Mouse (Mus musculus) heart, postnatal 10 days (tissue): ENCODE measurements around the gene Ano6. TPM values are rescaled to one million over a fixed set of nuclear protein-coding genes. Genes with fewer than 3 reads are reported as not detected.
"Not testable (repeated sequence)": the region's sequence is repeated elsewhere in the genome, so short reads cannot be mapped to it uniquely, and the experiment has no call there.

ENCODE experiments used
- DNase-seq, 2 experiments: peaks; one replicate each; pipeline ENCODE4 v3.0.0; 2021
- intact Hi-C: fragments of 180-260 bp; cut with DNase I; formaldehyde crosslinking; loops from one replicate; pipeline ENCODE4 v1.15.1; 2025
- total RNA-seq, 2 experiments: library from RNA; stranded (reverse); gene quantifications; 2 replicates each; pipeline ENCODE4 v1.2.3; 2021

The Ano6 gene
- total RNA-seq, 2 experiments from 2014 or later: 42.8 to 43.7 TPM

GRCm38 (mm10) chr15:95820142-95820541 is 29.5 kb downstream of the Ano6 start:
- no peak for DNase-seq
- intact Hi-C loops: no loop called here

- intact Hi-C loops: no loop called here
- DNase-seq: no peak
These were observed 30.0 kb downstream of the Ano6 start for GRCm38 (mm10) chr15:95820678-95821077.

- intact Hi-C loops: no loop called here
These were observed 31.5 kb downstream of the Ano6 start for GRCm38 (mm10) chr15:95822099-95822498.

GRCm38 (mm10) chr15:95823383-95824306 is 33.0 kb downstream of the Ano6 start:
- no peak for DNase-seq
- intact Hi-C loops: no loop called here

More at GRCm38 (mm10) chr15:95822099-95822498, 31.5 kb downstream of the Ano6 start:
- no peak for DNase-seq

- intact Hi-C loops: no loop called here
- no peak for DNase-seq
These were observed 35.9 kb downstream of the Ano6 start for GRCm38 (mm10) chr15:95826516-95826915.

- intact Hi-C loops: no loop called here
- DNase-seq: no peak
These were observed 36.9 kb downstream of the Ano6 start for GRCm38 (mm10) chr15:95827465-95827971.

- DNase-seq: not testable (repeated sequence)
- intact Hi-C loops: loop anchor here (2.0 kb wide), 1 partner anchor 35 kb away; no protein-coding TSS in a partner anchor
These were observed 37.5 kb downstream of the Ano6 start for GRCm38 (mm10) chr15:95828018-95828646.

- DNase-seq: peak in 1 of 2 experiments; percentile 52
- intact Hi-C loops: loop anchor here (2.0 kb wide), 1 partner anchor 36 kb away; no protein-coding TSS in a partner anchor
These were observed 38.1 kb downstream of the Ano6 start for GRCm38 (mm10) chr15:95828647-95829254.

GRCm38 (mm10) chr15:95829553-95830205 is 39.0 kb downstream of the Ano6 start:
- intact Hi-C loops: loop anchor here (2.0 kb wide), 1 partner anchor 37 kb away; no protein-coding TSS in a partner anchor
- no peak for DNase-seq

- no peak for DNase-seq
- intact Hi-C loops: no loop called here
These were observed 39.5 kb downstream of the Ano6 start for GRCm38 (mm10) chr15:95830206-95830560.

GRCm38 (mm10) chr15:95833292-95833691 is 42.6 kb downstream of the Ano6 start:
- DNase-seq: no peak
- intact Hi-C loops: no loop called here

- DNase-seq: peak; percentile 48 to 53
- intact Hi-C loops: no loop called here
These were observed 45.4 kb downstream of the Ano6 start for GRCm38 (mm10) chr15:95836077-95836476.

- DNase-seq: peak in 1 of 2 experiments; percentile 42
- intact Hi-C loops: no loop called here
These were observed 46.2 kb downstream of the Ano6 start for GRCm38 (mm10) chr15:95836646-95837434.

GRCm38 (mm10) chr15:95837570-95837969 is 46.9 kb downstream of the Ano6 start:
- no peak for DNase-seq
- intact Hi-C loops: no loop called here

- no peak for DNase-seq
- intact Hi-C loops: no loop called here
These were observed 47.8 kb downstream of the Ano6 start for GRCm38 (mm10) chr15:95838171-95839020.

- no peak for DNase-seq
- intact Hi-C loops: no loop called here
These were observed 49.1 kb downstream of the Ano6 start for GRCm38 (mm10) chr15:95839789-95840188.

- intact Hi-C loops: no loop called here
These were observed 52.7 kb downstream of the Ano6 start for GRCm38 (mm10) chr15:95843183-95843949.

GRCm38 (mm10) chr15:95844412-95844811 is 53.8 kb downstream of the Ano6 start:
- no peak for DNase-seq
- intact Hi-C loops: no loop called here

More at GRCm38 (mm10) chr15:95843183-95843949, 52.7 kb downstream of the Ano6 start:
- no peak for DNase-seq
